Mouse (Mus musculus): ENCODE results near the gene 4930583I09Rik. TPM values are rescaled to one million over a fixed set of nuclear protein-coding genes. Genes with fewer than 3 reads are reported as not detected.
A peak's percentile ranks its signal among the peaks of the same experiment; 100 is the strongest.

The 4930583I09Rik gene
- polyA plus RNA-seq, 1 experiment from 2014 or later, result not detected

- Histone ChIP-seq H3K4me2 (ENCODE audit: low read depth, low read length) (no peak overlapping the region), H3K4me3 (ENCODE audit: low read depth, low read length) (no peak overlapping the region), H3K27ac (ENCODE audit: low read depth, low read length) (no peak overlapping the region), H3K27me3 (ENCODE audit: control insufficient read depth, insufficient read depth, low read length) (no peaks in the 10 kb centered on the region), H3K36me3 (ENCODE audit: control insufficient read depth, insufficient read depth, low read length) (no peaks in the 10 kb centered on the region), H3K4me1 (ENCODE audit: control insufficient read depth, insufficient read depth, low read length) (peaks cover 3% of the 10 kb centered on the region; the same call in 1 of the 2 replicates), H3K9me3 (ENCODE audit: control insufficient read depth, low read length) (no peaks in the 10 kb centered on the region), H3K9ac (replicated peaks; ENCODE audit: low read depth, low read length) (no peak overlapping the region)
- 83% methylated on average over 8 of the region's 8 CpGs for WGBS
- ATAC-seq (ENCODE audit: low read depth), result no peak
Measured at GRCm38 (mm10) chr17:64806035-64806589, 29.8 kb downstream of the 4930583I09Rik start.

- Histone ChIP-seq H3K36me3 (ENCODE audit: control insufficient read depth, insufficient read depth, low read length) (no peaks in the 10 kb centered on the region), H3K9ac (replicated peaks; ENCODE audit: low read depth, low read length) (0 out of 2 replicates have a peak overlapping the region, but pooled peaks have one; percentile 1), H3K4me1 (ENCODE audit: control insufficient read depth, insufficient read depth, low read length) (peaks cover 3% of the 10 kb centered on the region; the same call in 1 of the 2 replicates), H3K27ac (ENCODE audit: low read depth, low read length) (no peak overlapping the region; the same call in 1 of the 2 replicates), H3K9me3 (ENCODE audit: control insufficient read depth, low read length) (no peaks in the 10 kb centered on the region), H3K27me3 (ENCODE audit: control insufficient read depth, insufficient read depth, low read length) (no peaks in the 10 kb centered on the region), H3K4me2 (ENCODE audit: low read depth, low read length) (no peak overlapping the region; the same call in 1 of the 2 replicates), H3K4me3 (ENCODE audit: low read depth, low read length) (no peak overlapping the region)
- 40% methylated on average over 13 of the region's 13 CpGs for WGBS
- ATAC-seq (ENCODE audit: low read depth), result peak; percentile 58; the same call in 1 of the 2 replicates
Measured at GRCm38 (mm10) chr17:64804375-64805124, 31.3 kb downstream of the 4930583I09Rik start.

GRCm38 (mm10) chr17:64802956-64803275 is 33.0 kb downstream of the 4930583I09Rik start:
- WGBS, result 73% methylated on average over 7 of the region's 7 CpGs

GRCm38 (mm10) chr17:64802168-64802955 is 33.5 kb downstream of the 4930583I09Rik start:
- ATAC-seq (ENCODE audit: low read depth), result no peak
- Histone ChIP-seq H3K4me2 (ENCODE audit: low read depth, low read length) (no peak overlapping the region), H3K9me3 (ENCODE audit: control insufficient read depth, low read length) (no peaks in the 10 kb centered on the region), H3K36me3 (ENCODE audit: control insufficient read depth, insufficient read depth, low read length) (no peaks in the 10 kb centered on the region), H3K27ac (ENCODE audit: low read depth, low read length) (no peak overlapping the region), H3K4me3 (ENCODE audit: low read depth, low read length) (no peak overlapping the region), H3K9ac (replicated peaks; ENCODE audit: low read depth, low read length) (no peak overlapping the region), H3K27me3 (ENCODE audit: control insufficient read depth, insufficient read depth, low read length) (no peaks in the 10 kb centered on the region), H3K4me1 (ENCODE audit: control insufficient read depth, insufficient read depth, low read length) (peaks cover 3% of the 10 kb centered on the region; the same call in 1 of the 2 replicates)
- 57% methylated on average over 11 of the region's 11 CpGs for WGBS

More at GRCm38 (mm10) chr17:64802956-64803275, 33.0 kb downstream of the 4930583I09Rik start:
- no peaks in the 10 kb centered on the region for H3K9me3 ChIP-seq (ENCODE audit: control insufficient read depth, low read length)
- no peak overlapping the region for H3K9ac ChIP-seq (replicated peaks; ENCODE audit: low read depth, low read length)
- H3K36me3 ChIP-seq (ENCODE audit: control insufficient read depth, insufficient read depth, low read length), result no peaks in the 10 kb centered on the region
- no peaks in the 10 kb centered on the region for H3K27me3 ChIP-seq (ENCODE audit: control insufficient read depth, insufficient read depth, low read length)
- H3K4me3 ChIP-seq (ENCODE audit: low read depth, low read length), result no peak overlapping the region
- ATAC-seq (ENCODE audit: low read depth), result no peak
- H3K4me2 ChIP-seq (ENCODE audit: low read depth, low read length), result no peak overlapping the region
- H3K27ac ChIP-seq (ENCODE audit: low read depth, low read length), result no peak overlapping the region
- peaks cover 3% of the 10 kb centered on the region; the same call in 1 of the 2 replicates for H3K4me1 ChIP-seq (ENCODE audit: control insufficient read depth, insufficient read depth, low read length)

- H3K9ac ChIP-seq (replicated peaks; ENCODE audit: low read depth, low read length), result no peak overlapping the region
- H3K36me3 ChIP-seq (ENCODE audit: control insufficient read depth, insufficient read depth, low read length), result no peaks in the 10 kb centered on the region
- ATAC-seq (ENCODE audit: low read depth), result no peak
- H3K9me3 ChIP-seq (ENCODE audit: control insufficient read depth, low read length), result no peaks in the 10 kb centered on the region
- no peaks in the 10 kb centered on the region for H3K4me1 ChIP-seq (ENCODE audit: control insufficient read depth, insufficient read depth, low read length)
- H3K27me3 ChIP-seq (ENCODE audit: control insufficient read depth, insufficient read depth, low read length), result no peaks in the 10 kb centered on the region
- WGBS, result 85% methylated on average over 5 of the region's 5 CpGs
- H3K27ac ChIP-seq (ENCODE audit: low read depth, low read length), result no peak overlapping the region
- H3K4me2 ChIP-seq (ENCODE audit: low read depth, low read length), result no peak overlapping the region
- H3K4me3 ChIP-seq (ENCODE audit: low read depth, low read length), result no peak overlapping the region
Measured at GRCm38 (mm10) chr17:64792623-64793022, 43.2 kb downstream of the 4930583I09Rik start.

- Histone ChIP-seq H3K9ac (replicated peaks; ENCODE audit: low read depth, low read length) (no peak overlapping the region), H3K4me1 (ENCODE audit: control insufficient read depth, insufficient read depth, low read length) (no peaks in the 10 kb centered on the region), H3K27ac (ENCODE audit: low read depth, low read length) (no peak overlapping the region), H3K27me3 (ENCODE audit: control insufficient read depth, insufficient read depth, low read length) (no peaks in the 10 kb centered on the region), H3K4me2 (ENCODE audit: low read depth, low read length) (no peak overlapping the region), H3K4me3 (ENCODE audit: low read depth, low read length) (no peak overlapping the region), H3K36me3 (ENCODE audit: control insufficient read depth, insufficient read depth, low read length) (no peaks in the 10 kb centered on the region), H3K9me3 (ENCODE audit: control insufficient read depth, low read length) (no peaks in the 10 kb centered on the region)
- ATAC-seq (ENCODE audit: low read depth), result no peak
- WGBS, result 94% methylated on average over 3 of the region's 3 CpGs
Measured at GRCm38 (mm10) chr17:64792076-64792475, 43.8 kb downstream of the 4930583I09Rik start.

GRCm38 (mm10) chr17:64789175-64789574 is 46.7 kb downstream of the 4930583I09Rik start:
- 63% methylated on average over 3 of the region's 3 CpGs for WGBS
- H3K9ac ChIP-seq (replicated peaks; ENCODE audit: low read depth, low read length), result no peak overlapping the region
- ATAC-seq (ENCODE audit: low read depth), result no peak

GRCm38 (mm10) chr17:64788301-64788700 is 47.6 kb downstream of the 4930583I09Rik start:
- ATAC-seq (ENCODE audit: low read depth), result no peak
- Histone ChIP-seq H3K27ac (ENCODE audit: low read depth, low read length) (no peak overlapping the region), H3K4me3 (ENCODE audit: low read depth, low read length) (no peak overlapping the region), H3K27me3 (ENCODE audit: control insufficient read depth, insufficient read depth, low read length) (no peaks in the 10 kb centered on the region), H3K9me3 (ENCODE audit: control insufficient read depth, low read length) (no peaks in the 10 kb centered on the region), H3K9ac (replicated peaks; ENCODE audit: low read depth, low read length) (no peak overlapping the region), H3K4me1 (ENCODE audit: control insufficient read depth, insufficient read depth, low read length) (no peaks in the 10 kb centered on the region), H3K36me3 (ENCODE audit: control insufficient read depth, insufficient read depth, low read length) (no peaks in the 10 kb centered on the region), H3K4me2 (ENCODE audit: low read depth, low read length) (no peak overlapping the region)
- 90% methylated on average over 13 of the region's 13 CpGs for WGBS

More at GRCm38 (mm10) chr17:64789175-64789574, 46.7 kb downstream of the 4930583I09Rik start:
- no peaks in the 10 kb centered on the region for H3K36me3 ChIP-seq (ENCODE audit: control insufficient read depth, insufficient read depth, low read length)
- no peaks in the 10 kb centered on the region for H3K27me3 ChIP-seq (ENCODE audit: control insufficient read depth, insufficient read depth, low read length)
- H3K4me1 ChIP-seq (ENCODE audit: control insufficient read depth, insufficient read depth, low read length), result no peaks in the 10 kb centered on the region
- no peak overlapping the region for H3K27ac ChIP-seq (ENCODE audit: low read depth, low read length)
- H3K4me3 ChIP-seq (ENCODE audit: low read depth, low read length), result no peak overlapping the region
- no peak overlapping the region for H3K4me2 ChIP-seq (ENCODE audit: low read depth, low read length)
- H3K9me3 ChIP-seq (ENCODE audit: control insufficient read depth, low read length), result no peaks in the 10 kb centered on the region

Data from neural tube, embryonic 14.5 days (tissue).